Mouse (Mus musculus) kidney, adult 2 months (tissue): ENCODE data around the gene Cryaa. TPM values are rescaled to one million over a fixed set of nuclear protein-coding genes. Genes with fewer than 3 reads are reported as not detected.
"Not testable (repeated sequence)": the region's sequence is repeated elsewhere in the genome, so short reads cannot be mapped to it uniquely, and the experiment has no call there.

ENCODE experiments used
- DNase-seq: peaks from one replicate; pipeline ENCODE4 v3.0.0; 2021
- H3K27ac ChIP-seq: fragments of 200-500 bp; 2 replicates; pipeline ENCODE4 v1.5.1; 2012; ENCODE audit warnings: low read depth, low read length, control low read depth, inconsistent platforms; ENCODE audit not compliant: insufficient read depth
- H3K27me3 ChIP-seq: fragments of 200-500 bp; replicated peaks from 2 replicates; pipeline ENCODE4 v1.6.1; 2012; ENCODE audit warnings: mild to moderate bottlenecking, moderate library complexity, low read length, inconsistent platforms; ENCODE audit not compliant: control insufficient read depth, insufficient read depth
- H3K36me3 ChIP-seq: fragments of 200-500 bp; 2 replicates; pipeline ENCODE4 v1.6.1; 2012; ENCODE audit warnings: mild to moderate bottlenecking, moderate library complexity, low read length, inconsistent platforms; ENCODE audit not compliant: control insufficient read depth, insufficient read depth
- H3K4me1 ChIP-seq: fragments of 200-500 bp; 2 replicates; pipeline ENCODE4 v1.6.1; 2011; ENCODE audit warnings: low read length; ENCODE audit not compliant: control insufficient read depth, insufficient read depth
- H3K4me3 ChIP-seq: fragments of 200-500 bp; 2 replicates; pipeline ENCODE4 v1.5.1; 2011; ENCODE audit warnings: mild to moderate bottlenecking, low read depth, low read length, control low read depth; ENCODE audit not compliant: insufficient read depth
- CTCF ChIP-seq: fragments of 200-500 bp; conservative IDR thresholded peaks from 2 replicates; pipeline ENCODE4 v1.5.1; 2011; ENCODE audit warnings: low read depth, mild to moderate bottlenecking, control low read depth, low read length, moderate library complexity, mixed read lengths; ENCODE audit not compliant: insufficient read depth, insufficient read length
- POLR2A ChIP-seq: fragments of 200-500 bp; IDR thresholded peaks from one replicate; pipeline ENCODE4 v1.6.1; 2011; ENCODE audit warnings: low read depth, low read length, control low read depth
- WGBS: fragments of 180-500 bp; shearing (Covaris S2); methylation state at CpG from one replicate; pipeline ENCODE4 v1.1.7; 2018; 5-methylcytosine and 5-hydroxymethylcytosine counted together
- polyA plus RNA-seq: library from polyadenylated mRNA; depleted of rRNA; stranded (reverse); fragments of >200 nt; gene quantifications from 2 replicates; pipeline ENCODE4 v1.2.3, GENCODE M21; 2012

Gene Cryaa
- polyA plus RNA-seq, 1 experiment = 0.99 TPM

- peak; percentile 78 for DNase-seq
- Histone ChIP-seq H3K27me3 (no peaks in the 10 kb centered on the region), H3K27ac (no peak overlapping the region), H3K36me3 (no peaks in the 10 kb centered on the region), H3K4me3 (no peak overlapping the region), H3K4me1 (peaks cover 15% of the 10 kb centered on the region)
- TF ChIP-seq CTCF = peak; percentile 80
- TF ChIP-seq POLR2A = no peak
- 7% methylated on average over 20 of the region's 20 CpGs for WGBS
Measured at GRCm38 (mm10) chr17:31693330-31694022, 15.9 kb downstream of the Cryaa start.

GRCm38 (mm10) chr17:31694023-31694376 lies 16.4 kb downstream of the Cryaa start:
- Histone ChIP-seq H3K36me3 (no peaks in the 10 kb centered on the region), H3K27ac (no peak overlapping the region), H3K4me3 (no peak overlapping the region), H3K4me1 (peaks cover 15% of the 10 kb centered on the region), H3K27me3 (no peaks in the 10 kb centered on the region)
- 75% methylated on average over 7 of the region's 7 CpGs for WGBS
- DNase-seq = no peak
- TF ChIP-seq POLR2A = no peak
- no peak for TF ChIP-seq CTCF

GRCm38 (mm10) chr17:31694949-31695348 lies 17.3 kb downstream of the Cryaa start:
- Histone ChIP-seq H3K36me3 (no peaks in the 10 kb centered on the region), H3K4me1 (peaks cover 10% of the 10 kb centered on the region; the same call in 1 of the 2 replicates), H3K27ac (peak overlapping the region; percentile 39; the same call in 1 of the 2 replicates), H3K4me3 (no peak overlapping the region), H3K27me3 (no peaks in the 10 kb centered on the region)
- peak; percentile 49 for DNase-seq
- no peak for TF ChIP-seq POLR2A
- no peak for TF ChIP-seq CTCF
- WGBS = 70% methylated on average over 1 of the region's 1 CpGs

- DNase-seq = peak; percentile 91
- not testable (repeated sequence) for H3K4me3 ChIP-seq, H3K36me3 ChIP-seq, H3K27me3 ChIP-seq, H3K27ac ChIP-seq, H3K4me1 ChIP-seq
- WGBS = 66% methylated on average over 7 of the region's 7 CpGs
Measured at GRCm38 (mm10) chr17:31695356-31695755, 17.7 kb downstream of the Cryaa start.

GRCm38 (mm10) chr17:31698347-31698746 lies 20.7 kb downstream of the Cryaa start:
- TF ChIP-seq POLR2A (no peak), CTCF (no peak)
- peaks cover 9% of the 10 kb centered on the region; the same call in 1 of the 2 replicates for H3K4me1 ChIP-seq
- no peak overlapping the region for H3K4me3 ChIP-seq
- 71% methylated on average over 11 of the region's 11 CpGs for WGBS
- no peaks in the 10 kb centered on the region for H3K27me3 ChIP-seq
- no peak for DNase-seq
- no peaks in the 10 kb centered on the region for H3K36me3 ChIP-seq
- H3K27ac ChIP-seq = no peak overlapping the region

GRCm38 (mm10) chr17:31703276-31703980 lies 25.8 kb downstream of the Cryaa start:
- peak; percentile 74 for DNase-seq
- Histone ChIP-seq H3K27ac (no peak overlapping the region), H3K4me1 (no peaks in the 10 kb centered on the region; the same call in 1 of the 2 replicates), H3K4me3 (no peak overlapping the region), H3K27me3 (no peaks in the 10 kb centered on the region), H3K36me3 (no peaks in the 10 kb centered on the region)
- 64% methylated on average over 6 of the region's 6 CpGs for WGBS
- no peak for TF ChIP-seq POLR2A
- TF ChIP-seq CTCF = no peak

GRCm38 (mm10) chr17:31705271-31706020 lies 27.8 kb downstream of the Cryaa start:
- WGBS = 58% methylated on average over 20 of the region's 20 CpGs

More at GRCm38 (mm10) chr17:31705271-31706020, 27.8 kb downstream of the Cryaa start:
- Histone ChIP-seq H3K4me3 (no peak overlapping the region), H3K36me3 (no peaks in the 10 kb centered on the region), H3K4me1 (no peaks in the 10 kb centered on the region; the same call in 1 of the 2 replicates), H3K27me3 (no peaks in the 10 kb centered on the region), H3K27ac (no peak overlapping the region)
- peak; percentile 79 for DNase-seq
- no peak for TF ChIP-seq CTCF
- TF ChIP-seq POLR2A = no peak
